Comparison of ENCODE assay signal across 7 mouse cellular contexts in the genomic region with DNA sequence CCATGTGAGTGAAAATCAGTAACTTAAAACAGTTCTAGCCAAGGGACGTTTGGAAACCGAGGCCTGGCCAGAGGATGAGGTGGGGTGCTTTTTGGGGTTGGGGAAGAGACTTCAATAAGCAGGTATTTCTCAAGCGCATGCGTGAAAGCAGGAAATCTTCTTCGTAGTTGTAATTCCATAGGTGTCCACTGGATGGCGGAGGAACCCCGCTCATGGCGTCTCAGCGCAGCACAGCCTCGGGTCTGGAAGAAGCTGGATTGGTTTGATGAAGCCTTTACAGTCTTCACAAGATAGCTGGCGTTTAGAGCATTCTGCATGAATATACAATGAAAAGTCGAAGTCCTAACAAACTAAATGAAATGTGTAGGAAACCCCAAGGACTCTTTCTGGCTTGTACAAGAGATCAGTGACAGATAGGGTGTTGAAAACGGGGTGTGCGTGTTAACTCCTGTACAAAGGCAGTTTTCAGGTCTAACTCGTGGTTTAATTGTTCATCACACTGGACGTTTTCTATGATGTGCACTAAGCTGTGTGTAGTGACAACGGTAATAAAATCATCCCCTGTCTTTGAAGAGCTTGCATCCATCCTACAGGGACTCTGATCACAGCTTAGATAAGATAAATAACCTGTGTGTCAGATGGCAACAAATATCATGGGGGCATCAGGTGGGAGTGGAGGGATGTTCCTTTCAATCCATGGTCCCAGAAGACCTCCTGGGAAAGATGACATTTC.
DNase-seq lines count a peak whose midpoint lies in the region; ATAC-seq lines count a peak whose summit lies in the region.

No protein-coding gene starts in this region.

- no peaks in the 10 kb centered on the region for H3K4me1 ChIP-seq in midbrain, embryonic 11.5 days (ENCODE audit: control insufficient read depth, insufficient read depth, low read length)

- no peaks in the 10 kb centered on the region for H3K9me3 ChIP-seq in midbrain, embryonic 11.5 days (ENCODE audit: control insufficient read depth, low read length)

- H3K4me3 ChIP-seq in midbrain, embryonic 11.5 days (ENCODE audit: low read depth, low read length), result no peak overlapping the region

- H3K27ac ChIP-seq in midbrain, embryonic 11.5 days (ENCODE audit: low read depth, low read length), result no peak overlapping the region

- ATAC-seq in inflammation-experienced regulatory T-cells, adult 6 months, result peak; percentile 90
- ATAC-seq in midbrain, embryonic 11.5 days (ENCODE audit: low FRiP score), result peak; percentile 77

- H3K9ac ChIP-seq in midbrain, embryonic 11.5 days (ENCODE audit: low read length), result no peak overlapping the region

- DNase-seq in WW6 (ENCODE audit: low read depth, low spot score), result peak; percentile 61
- peak; percentile 90 to 94 for DNase-seq in cerebellum, postnatal 10 days
- peak; percentile 52 to 83 for DNase-seq in frontal cortex, postnatal 25 days (ENCODE audit: low spot score in 2 of 2)
- peak; percentile 58 to 67 for DNase-seq in left cerebral cortex, adult 8-10 months (ENCODE audit: low spot score in 2 of 2)
- DNase-seq in midbrain, embryonic 11.5 days (ENCODE audit: low spot score, missing footprints), result peak; percentile 97
- peak; percentile 79 for DNase-seq in right cerebral cortex, postnatal 4 days

- no peak overlapping the region for H3K4me2 ChIP-seq in midbrain, embryonic 11.5 days

- 20% methylated on average over 17 of the region's 17 CpGs for WGBS in midbrain, embryonic 11.5 days

- no peaks in the 10 kb centered on the region for H3K36me3 ChIP-seq in midbrain, embryonic 11.5 days (ENCODE audit: control insufficient read depth, insufficient read depth, low read length)

- no peaks in the 10 kb centered on the region for H3K27me3 ChIP-seq in midbrain, embryonic 11.5 days (ENCODE audit: control insufficient read depth, insufficient read depth, low read length)
